27 mouse cellular contexts compared by ENCODE assay signal in the genomic region with DNA sequence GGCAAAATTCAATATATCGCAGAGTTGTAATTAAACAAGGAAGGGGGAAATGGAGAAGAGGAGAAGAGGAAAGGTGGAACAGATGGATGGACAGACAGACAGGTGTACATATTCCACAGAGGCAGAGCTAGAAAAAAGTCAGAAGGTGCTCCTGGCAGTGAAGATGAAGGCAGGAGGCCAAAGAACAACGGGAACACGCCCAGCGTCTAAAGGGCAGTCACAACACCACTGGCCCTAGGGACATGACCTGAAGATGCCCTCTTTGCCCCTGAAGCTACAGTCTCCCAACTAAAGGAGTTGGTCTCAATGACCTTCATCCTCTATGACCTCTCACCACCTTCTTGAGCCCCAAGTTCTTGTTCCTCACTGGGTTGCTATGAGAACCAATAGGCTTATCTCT. TPM values are rescaled to one million over a fixed set of nuclear protein-coding genes. Genes with fewer than 3 reads are reported as not detected.
DNase-seq lines count a peak whose midpoint lies in the region; ATAC-seq and TF ChIP-seq lines count a peak whose summit lies in the region.
"Had no signal": no experiment of that assay in that cellular context is flagged by ENCODE, and none has a peak within 500 bp of the region (broad histone marks: within the 10 kb centered on the region; RNA-seq: fewer than 3 reads in every experiment).

No protein-coding gene starts in this region.

- no peak for TF ChIP-seq CTCF in kidney, adult 2 months (conservative IDR thresholded peaks at IDR 0.05; ENCODE audit: insufficient read depth, insufficient read length, low read depth, low read length)

- no peak for ATAC-seq in heart, embryonic 12.5 days (ENCODE audit: insufficient number of reproducible peaks, low FRiP score)
- ATAC-seq in kidney, embryonic 16.5 days (ENCODE audit: low FRiP score, low TSS enrichment) = no peak
- ATAC-seq: forebrain, embryonic 13.5 days; forebrain, embryonic 16.5 days; Patski had no signal

- H3K27ac ChIP-seq in heart, embryonic 12.5 days (ENCODE audit: poor library complexity, severe bottlenecking) = 0 out of 2 replicates have a peak overlapping the region, but pooled peaks have one; percentile 2
- no peak overlapping the region for H3K27ac ChIP-seq in kidney, adult 2 months (ENCODE audit: insufficient read depth, low read depth, low read length)
- H3K27ac ChIP-seq in kidney, embryonic 16.5 days (ENCODE audit: low read length) = no peak overlapping the region
- H3K27ac ChIP-seq: forebrain, embryonic 10.5 days; forebrain, embryonic 13.5 days; heart, adult 2 months; heart, embryonic 13.5 days; hindbrain, embryonic 12.5 days; hindbrain, embryonic 15.5 days had no signal

- H3K27me3 ChIP-seq in heart, embryonic 12.5 days (replicated peaks) = no peaks in the 10 kb centered on the region
- H3K27me3 ChIP-seq in kidney, adult 2 months (replicated peaks; ENCODE audit: control insufficient read depth, insufficient read depth, low read length) = no peaks in the 10 kb centered on the region
- H3K27me3 ChIP-seq in kidney, embryonic 16.5 days (ENCODE audit: insufficient read depth, low read length) = no peaks in the 10 kb centered on the region
- H3K27me3 ChIP-seq: forebrain, embryonic 13.5 days; heart, embryonic 13.5 days; hindbrain, embryonic 12.5 days; hindbrain, embryonic 15.5 days had no signal

- no peak overlapping the region for H3K9ac ChIP-seq in heart, embryonic 12.5 days
- H3K9ac ChIP-seq in kidney, embryonic 16.5 days (replicated peaks; ENCODE audit: low read length) = no peak overlapping the region
- H3K9ac ChIP-seq: forebrain, embryonic 13.5 days; heart, embryonic 13.5 days; hindbrain, embryonic 12.5 days; hindbrain, embryonic 15.5 days had no signal

- TF ChIP-seq POLR2A in kidney, adult 2 months (IDR thresholded peaks at IDR 0.05; ENCODE audit: low read depth, low read length) = no peak

- 89% methylated on average over 4 of the region's 4 CpGs for WGBS in heart, embryonic 12.5 days
- WGBS in kidney, adult 2 months = 82% methylated on average over 4 of the region's 4 CpGs
- WGBS in kidney, embryonic 16.5 days = 94% methylated on average over 4 of the region's 4 CpGs

- H3K9me3 ChIP-seq in heart, embryonic 12.5 days (replicated peaks) = no peaks in the 10 kb centered on the region
- H3K9me3 ChIP-seq in kidney, embryonic 16.5 days (ENCODE audit: low read length) = no peaks in the 10 kb centered on the region
- H3K9me3 ChIP-seq: forebrain, embryonic 10.5 days; forebrain, embryonic 13.5 days; heart, embryonic 13.5 days; hindbrain, embryonic 12.5 days; hindbrain, embryonic 15.5 days had no signal

- no peak overlapping the region for H3K4me2 ChIP-seq in heart, embryonic 12.5 days
- no peak overlapping the region for H3K4me2 ChIP-seq in kidney, embryonic 16.5 days (replicated peaks; ENCODE audit: low read depth, low read length)
- H3K4me2 ChIP-seq: forebrain, embryonic 13.5 days; heart, embryonic 13.5 days; hindbrain, embryonic 12.5 days; hindbrain, embryonic 15.5 days had no signal

- peaks cover 46% of the 10 kb centered on the region for H3K4me1 ChIP-seq in heart, embryonic 12.5 days (replicated peaks)
- H3K4me1 ChIP-seq in kidney, adult 2 months (ENCODE audit: control insufficient read depth, insufficient read depth, low read length) = peaks cover 9% of the 10 kb centered on the region; the same call in 1 of the 2 replicates
- H3K4me1 ChIP-seq in kidney, embryonic 16.5 days (ENCODE audit: insufficient read depth, low read length) = 0 out of 2 replicates have a peak, but pooled peaks cover 5% of the 10 kb centered on the region
- H3K4me1 ChIP-seq: hindbrain, embryonic 15.5 days had no signal

- DNase-seq in heart, postnatal 36 days = no peak
- DNase-seq in kidney, adult 2 months = peak; percentile 83
- no peak for DNase-seq in kidney, postnatal 10 days
- DNase-seq in kidney, postnatal 25 days = peak; percentile 36 to 60
- DNase-seq in kidney, postnatal 36 days = peak; percentile 62 to 72
- DNase-seq: adrenal gland, postnatal 10 days; adrenal gland, postnatal 36 days; B cell, adult 2 months; cerebellum, adult 18-20 months; cerebellum, adult 9-10 months; cerebellum, postnatal 14 days; gastrocnemius, postnatal 10 days; gastrocnemius, postnatal 36 days; heart, adult 2 months; heart, postnatal 14 days had no signal

- H3K4me3 ChIP-seq in heart, embryonic 12.5 days = no peak overlapping the region
- H3K4me3 ChIP-seq in kidney, adult 2 months (ENCODE audit: insufficient read depth, low read depth, low read length) = no peak overlapping the region
- H3K4me3 ChIP-seq in kidney, embryonic 16.5 days (ENCODE audit: low read length) = no peak overlapping the region
- H3K4me3 ChIP-seq: forebrain, embryonic 10.5 days; forebrain, embryonic 13.5 days; heart, adult 2 months; heart, embryonic 13.5 days; hindbrain, embryonic 12.5 days; hindbrain, embryonic 15.5 days had no signal

- intact Hi-C loops in heart, postnatal 36 days (cut with DNase I) = no loop called here

- H3K36me3 ChIP-seq in heart, embryonic 12.5 days = peaks cover 4% of the 10 kb centered on the region; the same call in 1 of the 2 replicates
- H3K36me3 ChIP-seq in kidney, adult 2 months (ENCODE audit: control insufficient read depth, insufficient read depth, low read length) = no peaks in the 10 kb centered on the region
- no peaks in the 10 kb centered on the region for H3K36me3 ChIP-seq in kidney, embryonic 16.5 days (ENCODE audit: insufficient read depth, low read length)
- H3K36me3 ChIP-seq: forebrain, embryonic 10.5 days; G1E; hindbrain, embryonic 12.5 days; hindbrain, embryonic 15.5 days had no signal

RNA-seq across cellular contexts. Expression of a gene that starts 46.3 kb away (rescaled TPM):
- 97.5 and 105 TPM in 2 replicates for polyA plus RNA-seq in heart, embryonic 12.5 days (2016; fragmentation: Nextera tagmentation; extraction: Ambion mirVana)
- total RNA-seq in heart, postnatal 36 days (2021) = 1 to 10 TPM; 3.7 to 5.7 TPM
- polyA plus RNA-seq in kidney, adult 2 months (2012; rRNA removed) = 6.9 and 7.1 TPM in 2 replicates
- 8.3 and 8.5 TPM in 2 replicates for polyA plus RNA-seq in kidney, embryonic 16.5 days (2015; fragmentation: Nextera tagmentation; extraction: Ambion mirVana)
- total RNA-seq: gastrocnemius, adult 18-20 months; gastrocnemius, postnatal 36 days; hematopoietic stem cell, adult 5-6 weeks had no signal
- polyA plus RNA-seq: G1E, Patski had no signal

Comparison
In these comparisons a context has a peak if more than half of its experiments do, and no peak if none do; other contexts are left out.
1. DNase-seq: peak in kidney, adult 2 months (single experiment), kidney, postnatal 25 days (2 of 2) and kidney, postnatal 36 days (2 of 2); none in heart, postnatal 36 days (0 of 2) and kidney, postnatal 10 days (single experiment).
2. RNA of a gene that starts 46.3 kb away (polyA plus RNA-seq): 97.5 to 105 TPM in heart, embryonic 12.5 days; 8.3 to 8.5 TPM in kidney, embryonic 16.5 days and 6.9 to 7.1 TPM in kidney, adult 2 months; every median in the first group is over 10 times any median in the second.